15 mouse cellular contexts compared by ENCODE assay signal in genomic region chr11:26907099-26907498, GRCm38 (mm10).
"Had no signal": no experiment of that assay in that cellular context is flagged by ENCODE, and none has a peak within 500 bp of the region (broad histone marks: within the 10 kb centered on the region; RNA-seq: fewer than 3 reads in every experiment).

No protein-coding gene starts in this region.

- H3K27ac ChIP-seq: neural tube, embryonic 15.5 days; stomach, embryonic 15.5 days; stomach, postnatal 0 days had no signal

- H3K9me3 ChIP-seq: neural tube, embryonic 15.5 days; stomach, embryonic 15.5 days had no signal

- H3K4me1 ChIP-seq: neural tube, embryonic 15.5 days; stomach, embryonic 15.5 days had no signal

- H3K9ac ChIP-seq: neural tube, embryonic 15.5 days; stomach, embryonic 15.5 days had no signal

- H3K27me3 ChIP-seq: neural tube, embryonic 15.5 days; stomach, embryonic 15.5 days had no signal

- H3K4me2 ChIP-seq: neural tube, embryonic 15.5 days; stomach, embryonic 15.5 days had no signal

- DNase-seq: retina, postnatal 1 day; right cerebral cortex, adult 18-20 months; right cerebral cortex, postnatal 14 days; right cerebral cortex, postnatal 25 days; right cerebral cortex, postnatal 4 days; spleen, adult 18-20 months; thymus, adult 18-20 months; thymus, adult 2 months; thymus, postnatal 14 days; thymus, postnatal 25 days; thymus, postnatal 36 days; thymus, postnatal 4 days had no signal

- H3K4me3 ChIP-seq: neural tube, embryonic 15.5 days; stomach, embryonic 15.5 days had no signal

- H3K36me3 ChIP-seq: neural tube, embryonic 15.5 days; stomach, embryonic 15.5 days had no signal
